ENCODE assay signal across 12 mouse cellular contexts in genomic region chr5:115525943-115526342, GRCm38 (mm10). TPM values are rescaled to one million over a fixed set of nuclear protein-coding genes. Genes with fewer than 3 reads are reported as not detected.
DNase-seq lines count a peak whose midpoint lies in the region; ATAC-seq lines count a peak whose summit lies in the region.
"Had no signal": no experiment of that assay in that cellular context is flagged by ENCODE, and none has a peak within 500 bp of the region (broad histone marks: within the 10 kb centered on the region; RNA-seq: fewer than 3 reads in every experiment).

No protein-coding gene starts in this region.

- intact Hi-C loops in heart, postnatal 14 days (cut with DNase I): no loop called here

- H3K4me3 ChIP-seq in heart, embryonic 13.5 days: no peak overlapping the region
- no peak overlapping the region for H3K4me3 ChIP-seq in hindbrain, embryonic 15.5 days
- no peak overlapping the region for H3K4me3 ChIP-seq in limb, embryonic 15.5 days
- H3K4me3 ChIP-seq: megakaryocyte, embryonic 14.5 days; neural tube, embryonic 13.5 days had no signal

- peak overlapping the region; percentile 33; the same call in 1 of the 2 replicates for H3K9ac ChIP-seq in heart, embryonic 13.5 days
- no peak overlapping the region for H3K9ac ChIP-seq in hindbrain, embryonic 15.5 days
- H3K9ac ChIP-seq in limb, embryonic 15.5 days: no peak overlapping the region
- H3K9ac ChIP-seq: neural tube, embryonic 13.5 days had no signal

- no peaks in the 10 kb centered on the region for H3K9me3 ChIP-seq in heart, embryonic 13.5 days
- H3K9me3 ChIP-seq in hindbrain, embryonic 15.5 days: no peaks in the 10 kb centered on the region
- H3K9me3 ChIP-seq in limb, embryonic 15.5 days: no peaks in the 10 kb centered on the region
- H3K9me3 ChIP-seq: megakaryocyte, embryonic 14.5 days; neural tube, embryonic 13.5 days had no signal

- DNase-seq in heart, postnatal 14 days: no peak
- DNase-seq in lung, postnatal 10 days: peak; percentile 46
- DNase-seq in lung, postnatal 36 days: no peak
- no peak for DNase-seq in testis, postnatal 14 days (ENCODE audit: low spot score)
- DNase-seq: thymus, postnatal 14 days had no signal

- no peak overlapping the region for H3K4me2 ChIP-seq in heart, embryonic 13.5 days
- no peak overlapping the region for H3K4me2 ChIP-seq in hindbrain, embryonic 15.5 days
- H3K4me2 ChIP-seq in limb, embryonic 15.5 days: no peak overlapping the region
- H3K4me2 ChIP-seq: neural tube, embryonic 13.5 days had no signal

- no peak overlapping the region; the same call in 1 of the 2 replicates for H3K27ac ChIP-seq in heart, embryonic 13.5 days (replicated peaks)
- peak overlapping the region; percentile 37; the same call in 1 of the 2 replicates for H3K27ac ChIP-seq in hindbrain, embryonic 15.5 days (replicated peaks)
- peak overlapping the region; percentile 47; the same call in 1 of the 2 replicates for H3K27ac ChIP-seq in limb, embryonic 15.5 days
- H3K27ac ChIP-seq: neural tube, embryonic 13.5 days had no signal

- peaks cover 90% of the 10 kb centered on the region for H3K4me1 ChIP-seq in heart, embryonic 13.5 days
- H3K4me1 ChIP-seq in hindbrain, embryonic 15.5 days (replicated peaks): peaks cover 29% of the 10 kb centered on the region
- H3K4me1 ChIP-seq in limb, embryonic 15.5 days: peaks cover 88% of the 10 kb centered on the region

- H3K36me3 ChIP-seq in heart, embryonic 13.5 days: peaks cover 17% of the 10 kb centered on the region
- H3K36me3 ChIP-seq in hindbrain, embryonic 15.5 days: no peaks in the 10 kb centered on the region
- peaks cover 6% of the 10 kb centered on the region; the same call in 1 of the 2 replicates for H3K36me3 ChIP-seq in limb, embryonic 15.5 days
- H3K36me3 ChIP-seq: neural tube, embryonic 13.5 days had no signal

- 73% methylated on average over 9 of the region's 9 CpGs for WGBS in heart, embryonic 13.5 days
- 76% methylated on average over 9 of the region's 9 CpGs for WGBS in hindbrain, embryonic 15.5 days
- WGBS in limb, embryonic 15.5 days: 56% methylated on average over 9 of the region's 9 CpGs

- H3K27me3 ChIP-seq in heart, embryonic 13.5 days (replicated peaks): no peaks in the 10 kb centered on the region
- H3K27me3 ChIP-seq in hindbrain, embryonic 15.5 days: no peaks in the 10 kb centered on the region
- no peaks in the 10 kb centered on the region for H3K27me3 ChIP-seq in limb, embryonic 15.5 days
- H3K27me3 ChIP-seq: megakaryocyte, embryonic 14.5 days; neural tube, embryonic 13.5 days had no signal

- no peak for ATAC-seq in heart, embryonic 13.5 days (ENCODE audit: extremely low read depth, insufficient number of reproducible peaks, low FRiP score, low TSS enrichment)
- no peak for ATAC-seq in hindbrain, embryonic 15.5 days (ENCODE audit: low FRiP score, low read depth)
- no peak for ATAC-seq in limb, embryonic 15.5 days (ENCODE audit: insufficient number of reproducible peaks, low FRiP score, low TSS enrichment, low read depth)
- ATAC-seq in megakaryocyte progenitor cell, adult 5-6 weeks (replicated peaks; ENCODE audit: poor library complexity): no peak

RNA-seq across cellular contexts. Expression of gene Pxn, which starts 19.5 kb away (rescaled TPM):
- polyA plus RNA-seq in heart, embryonic 13.5 days (2015; fragmentation: Nextera tagmentation; extraction: Ambion mirVana): 29.7 and 31.7 TPM in 2 replicates
- 10 to 100 TPM; 52.4 to 54.2 TPM for total RNA-seq in heart, postnatal 14 days (2021)
- 22.0 and 24.3 TPM in 2 replicates for polyA plus RNA-seq in hindbrain, embryonic 15.5 days (2015; fragmentation: Nextera tagmentation; extraction: Ambion mirVana)
- polyA plus RNA-seq in limb, embryonic 15.5 days (2015; fragmentation: Nextera tagmentation; extraction: Ambion mirVana): 52.6 and 55.7 TPM in 2 replicates
- total RNA-seq in megakaryocyte progenitor cell, adult 5-6 weeks (2015): 40.4 and 52.8 TPM in 2 replicates
- total RNA-seq in megakaryocyte progenitor cell, adult 5-6 weeks (2017): 69.6 and 73.0 TPM in 2 replicates

RNA-seq across cellular contexts. Expression of gene Rplp0, which starts 33.3 kb away (rescaled TPM):
- 1,009 and 1,125 TPM in 2 replicates for polyA plus RNA-seq in heart, embryonic 13.5 days (2015; fragmentation: Nextera tagmentation; extraction: Ambion mirVana)
- total RNA-seq in heart, postnatal 14 days (2021): 100 to 1,000 TPM; 645 to 715 TPM
- 801 and 847 TPM in 2 replicates for polyA plus RNA-seq in hindbrain, embryonic 15.5 days (2015; fragmentation: Nextera tagmentation; extraction: Ambion mirVana)
- 1,505 and 1,752 TPM in 2 replicates for polyA plus RNA-seq in limb, embryonic 15.5 days (2015; fragmentation: Nextera tagmentation; extraction: Ambion mirVana)
- total RNA-seq in megakaryocyte progenitor cell, adult 5-6 weeks (2015): 3,223 and 3,257 TPM in 2 replicates
- 1,603 and 2,013 TPM in 2 replicates for total RNA-seq in megakaryocyte progenitor cell, adult 5-6 weeks (2017)

RNA-seq across cellular contexts. Expression of gene Gcn1l1, which starts 39.1 kb away (rescaled TPM):
- polyA plus RNA-seq in heart, embryonic 13.5 days (2015; fragmentation: Nextera tagmentation; extraction: Ambion mirVana): 24.6 and 26.7 TPM in 2 replicates
- total RNA-seq in heart, postnatal 14 days (2021): 10 to 100 TPM; 45.1 to 46.6 TPM
- polyA plus RNA-seq in hindbrain, embryonic 15.5 days (2015; fragmentation: Nextera tagmentation; extraction: Ambion mirVana): 40.6 and 44.4 TPM in 2 replicates
- 32.9 and 36.3 TPM in 2 replicates for polyA plus RNA-seq in limb, embryonic 15.5 days (2015; fragmentation: Nextera tagmentation; extraction: Ambion mirVana)
- 17.5 and 17.7 TPM in 2 replicates for total RNA-seq in megakaryocyte progenitor cell, adult 5-6 weeks (2015)
- 33.2 and 35.3 TPM in 2 replicates for total RNA-seq in megakaryocyte progenitor cell, adult 5-6 weeks (2017)

RNA-seq across cellular contexts. Expression of gene Sirt4, which starts 41.4 kb away (rescaled TPM):
- polyA plus RNA-seq in heart, embryonic 13.5 days (2015; fragmentation: Nextera tagmentation; extraction: Ambion mirVana): 18.9 and 19.8 TPM in 2 replicates
- total RNA-seq in heart, postnatal 14 days (2021): 10 to 100 TPM; 17.9 to 18.7 TPM
- 27.3 and 32.2 TPM in 2 replicates for polyA plus RNA-seq in hindbrain, embryonic 15.5 days (2015; fragmentation: Nextera tagmentation; extraction: Ambion mirVana)
- polyA plus RNA-seq in limb, embryonic 15.5 days (2015; fragmentation: Nextera tagmentation; extraction: Ambion mirVana): 24.9 and 26.5 TPM in 2 replicates
- 9.8 and 12.3 TPM in 2 replicates for total RNA-seq in megakaryocyte progenitor cell, adult 5-6 weeks (2015)
- total RNA-seq in megakaryocyte progenitor cell, adult 5-6 weeks (2017): 2.8 and 4.6 TPM in 2 replicates

RNA-seq across cellular contexts. Expression of gene Pla2g1b, which starts 59.9 kb away (rescaled TPM):
- 0.88 and 1.1 TPM in 2 replicates for polyA plus RNA-seq in heart, embryonic 13.5 days (2015; fragmentation: Nextera tagmentation; extraction: Ambion mirVana)
- not detected for total RNA-seq in heart, postnatal 14 days (2021)
- polyA plus RNA-seq in hindbrain, embryonic 15.5 days (2015; fragmentation: Nextera tagmentation; extraction: Ambion mirVana): 0.54 TPM in 1 of 2 replicates, not detected in the other
- polyA plus RNA-seq in limb, embryonic 15.5 days (2015; fragmentation: Nextera tagmentation; extraction: Ambion mirVana): not detected in 2 replicates
- total RNA-seq in megakaryocyte progenitor cell, adult 5-6 weeks (2015): not detected in 2 replicates
- not detected in 2 replicates for total RNA-seq in megakaryocyte progenitor cell, adult 5-6 weeks (2017)
- total RNA-seq: left cerebral cortex, postnatal 36 days had no signal
